ENCODE assay signal across 18 mouse cellular contexts in genomic region chr4:78970751-78971150, GRCm38 (mm10).
DNase-seq lines count a peak whose midpoint lies in the region; ATAC-seq and TF ChIP-seq lines count a peak whose summit lies in the region.
"Had no signal": no experiment of that assay in that cellular context is flagged by ENCODE, and none has a peak within 500 bp of the region (broad histone marks: within the 10 kb centered on the region; RNA-seq: fewer than 3 reads in every experiment).

No protein-coding gene starts in this region.

- H3K36me3 ChIP-seq in midbrain, postnatal 0 days (ENCODE audit: insufficient read depth, low read length), result no peaks in the 10 kb centered on the region
- H3K36me3 ChIP-seq: embryonic facial prominence, embryonic 10.5 days; embryonic facial prominence, embryonic 12.5 days; forebrain, embryonic 15.5 days had no signal

- H3K4me2 ChIP-seq in midbrain, postnatal 0 days (ENCODE audit: low read depth, low read length, poor library complexity, severe bottlenecking), result no peak overlapping the region
- H3K4me2 ChIP-seq: embryonic facial prominence, embryonic 12.5 days; forebrain, embryonic 13.5 days; forebrain, embryonic 15.5 days had no signal

- no peak for TF ChIP-seq CTCF in midbrain, postnatal 0 days (IDR thresholded peaks at IDR 0.05)

- WGBS in midbrain, postnatal 0 days, result 92% methylated on average over 2 of the region's 2 CpGs

- no peaks in the 10 kb centered on the region for H3K9me3 ChIP-seq in midbrain, postnatal 0 days (ENCODE audit: low read length)
- H3K9me3 ChIP-seq: embryonic facial prominence, embryonic 10.5 days; embryonic facial prominence, embryonic 12.5 days; forebrain, embryonic 13.5 days; forebrain, embryonic 15.5 days had no signal

- ATAC-seq in midbrain, postnatal 0 days (ENCODE audit: low FRiP score), result no peak
- ATAC-seq: forebrain, embryonic 13.5 days; forebrain, embryonic 15.5 days had no signal

- H3K27ac ChIP-seq in midbrain, postnatal 0 days (ENCODE audit: low read depth, low read length), result no peak overlapping the region
- H3K27ac ChIP-seq: embryonic facial prominence, embryonic 10.5 days; embryonic facial prominence, embryonic 12.5 days; forebrain, embryonic 13.5 days; forebrain, embryonic 15.5 days had no signal

- peak; percentile 0 for DNase-seq in left cerebral cortex, adult 11 months (ENCODE audit: low spot score)
- no peak for DNase-seq in left cerebral cortex, postnatal 4 days
- peak; percentile 4 to 6 for DNase-seq in right cerebral cortex, adult 2 months (ENCODE audit: low spot score in 2 of 2)
- no peak for DNase-seq in right cerebral cortex, postnatal 4 days
- DNase-seq in telencephalon, adult 2 months (ENCODE audit: low read depth, low spot score), result peak; percentile 49
- no peak for DNase-seq in midbrain, postnatal 0 days (ENCODE audit: low spot score)
- DNase-seq: adrenal gland, adult 2 months; adrenal gland, postnatal 10 days; adrenal gland, postnatal 25 days; cerebellum, adult 11-12 months; cerebellum, adult 2 months; cerebellum, adult 9-10 months; cerebellum, postnatal 10 days; cerebellum, postnatal 25 days had no signal

- no peak overlapping the region for H3K9ac ChIP-seq in midbrain, postnatal 0 days (replicated peaks; ENCODE audit: low read length, poor library complexity, severe bottlenecking)
- H3K9ac ChIP-seq: embryonic facial prominence, embryonic 12.5 days; forebrain, embryonic 13.5 days; forebrain, embryonic 15.5 days had no signal

- no peak overlapping the region for H3K4me3 ChIP-seq in midbrain, postnatal 0 days (ENCODE audit: low read depth, low read length)
- H3K4me3 ChIP-seq: embryonic facial prominence, embryonic 10.5 days; embryonic facial prominence, embryonic 12.5 days; forebrain, embryonic 13.5 days; forebrain, embryonic 15.5 days had no signal

- no peaks in the 10 kb centered on the region for H3K4me1 ChIP-seq in midbrain, postnatal 0 days (ENCODE audit: insufficient read depth, low read length)
- H3K4me1 ChIP-seq: embryonic facial prominence, embryonic 10.5 days; embryonic facial prominence, embryonic 12.5 days; forebrain, embryonic 13.5 days; forebrain, embryonic 15.5 days had no signal

- intact Hi-C loops in left cerebral cortex, postnatal 4 days (cut with DNase I), result no loop called here

- H3K27me3 ChIP-seq in midbrain, postnatal 0 days (ENCODE audit: insufficient read depth, low read length), result no peaks in the 10 kb centered on the region
- H3K27me3 ChIP-seq: embryonic facial prominence, embryonic 12.5 days; forebrain, embryonic 13.5 days; forebrain, embryonic 15.5 days had no signal

Comparison
In these comparisons a context has a peak if more than half of its experiments do, and no peak if none do; other contexts are left out.
1. DNase-seq: peak in left cerebral cortex, adult 11 months (single experiment), right cerebral cortex, adult 2 months (2 of 2) and telencephalon, adult 2 months (single experiment); none in left cerebral cortex, postnatal 4 days (single experiment), right cerebral cortex, postnatal 4 days (single experiment) and midbrain, postnatal 0 days (single experiment).